Mouse (Mus musculus) Muller cell, postnatal 12 days (primary cell): ENCODE measurements at regions not wholly inside any gene's neighbourhood (a gene's known extent, or its start where the extent isn't known, plus 50 kb on each side); places are given as distances from the start of the nearest gene placed in this dataset.

ENCODE experiments used
- DNase-seq: peaks from one replicate; pipeline ENCODE4 v3.0.0-alpha.2; 2015; ENCODE audit errors: inconsistent ontology term

- peak; percentile 4 for DNase-seq
Measured at GRCm38 (mm10) chr19:13980988-13981630, 67.8 kb downstream of the Olfr1505 start.

GRCm38 (mm10) chr19:13982823-13983222, 69.5 kb downstream of the Olfr1505 start:
- no peak for DNase-seq
